ENCODE assay signal across 10 mouse cellular contexts in the genomic region with DNA sequence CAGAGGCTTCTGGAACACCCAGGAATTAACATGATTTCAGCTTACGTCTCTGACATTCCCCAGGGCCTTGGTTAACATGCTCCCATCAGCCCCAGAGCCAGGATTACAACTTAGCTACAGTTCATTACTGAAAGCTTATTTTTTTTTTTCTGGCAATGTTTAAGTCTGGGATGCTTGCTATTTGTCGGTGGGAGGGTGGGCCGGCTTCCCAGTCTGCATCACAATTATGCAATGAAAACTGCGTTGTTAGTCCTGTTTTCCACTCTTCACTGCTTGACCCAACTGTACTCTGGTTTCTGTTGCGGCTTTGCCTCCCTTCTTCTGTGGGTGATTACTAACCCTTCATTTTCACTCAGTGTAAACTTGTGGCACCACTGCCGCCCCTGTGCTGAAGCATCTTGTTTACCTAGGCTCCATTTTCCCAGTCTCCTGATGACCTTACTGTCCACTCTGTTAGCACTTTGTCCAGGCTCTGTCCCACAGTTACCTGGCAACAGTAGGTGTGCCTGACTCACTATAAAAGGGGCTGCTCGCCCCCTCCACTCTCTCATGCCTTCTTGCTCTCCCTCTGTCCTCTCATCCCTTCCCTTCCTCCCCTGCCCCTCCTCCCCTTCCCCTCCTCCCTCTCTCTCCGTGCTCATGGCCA. TPM values are rescaled to one million over a fixed set of nuclear protein-coding genes. Genes with fewer than 3 reads are reported as not detected.
DNase-seq lines count a peak whose midpoint lies in the region; ATAC-seq and TF ChIP-seq lines count a peak whose summit lies in the region.
"Had no signal": no experiment of that assay in that cellular context is flagged by ENCODE, and none has a peak within 500 bp of the region (broad histone marks: within the 10 kb centered on the region; RNA-seq: fewer than 3 reads in every experiment).

No protein-coding gene starts in this region.

- H3K9ac ChIP-seq in embryonic facial prominence, embryonic 15.5 days, result no peak overlapping the region
- H3K9ac ChIP-seq: heart, embryonic 13.5 days; neural tube, embryonic 12.5 days had no signal

- WGBS in embryonic facial prominence, embryonic 15.5 days, result 30% methylated on average over 8 of the region's 8 CpGs
- 57% methylated on average over 8 of the region's 8 CpGs for WGBS in small intestine, adult 2 months

- peaks cover 16% of the 10 kb centered on the region for H3K4me1 ChIP-seq in embryonic facial prominence, embryonic 15.5 days
- H3K4me1 ChIP-seq in small intestine, adult 2 months (ENCODE audit: control insufficient read depth, insufficient read depth, insufficient read length, low read length), result peaks cover 34% of the 10 kb centered on the region

- peak; percentile 70 for ATAC-seq in embryonic facial prominence, embryonic 15.5 days (ENCODE audit: insufficient number of reproducible peaks, low FRiP score, low TSS enrichment, low read depth)
- ATAC-seq in megakaryocyte progenitor cell, adult 5-6 weeks (replicated peaks; ENCODE audit: poor library complexity), result no peak
- ATAC-seq: Patski had no signal

- no peak for DNase-seq in layer of hippocampus, adult 2 months (ENCODE audit: low spot score in 2 of 2)
- DNase-seq in layer of hippocampus, adult 11-12 months (ENCODE audit: low spot score), result no peak
- DNase-seq in heart, postnatal 36 days, result peak; percentile 20 to 22
- no peak for DNase-seq in urinary bladder, adult 2 months (ENCODE audit: low spot score)

- TF ChIP-seq CTCF in layer of hippocampus, adult 2 months (conservative IDR thresholded peaks at IDR 0.05), result no peak
- TF ChIP-seq CTCF in small intestine, adult 2 months (IDR thresholded peaks at IDR 0.05; ENCODE audit: extremely low read depth, insufficient read length, insufficient replicate concordance, low read depth, low read length), result no peak

- intact Hi-C loops in heart, postnatal 36 days (cut with DNase I), result no loop called here

- H3K27ac ChIP-seq in layer of hippocampus, adult 2 months, result peak overlapping the region; percentile 43
- H3K27ac ChIP-seq in embryonic facial prominence, embryonic 15.5 days (replicated peaks), result peak overlapping the region; percentile 58
- peak overlapping the region; percentile 8; the same call in 1 of the 2 replicates for H3K27ac ChIP-seq in small intestine, adult 2 months (ENCODE audit: insufficient read depth, low read depth, low read length)
- H3K27ac ChIP-seq: heart, embryonic 13.5 days; neural tube, embryonic 12.5 days had no signal

- no peak overlapping the region for H3K4me3 ChIP-seq in layer of hippocampus, adult 2 months
- no peak overlapping the region for H3K4me3 ChIP-seq in embryonic facial prominence, embryonic 15.5 days (replicated peaks)
- H3K4me3 ChIP-seq in small intestine, adult 2 months (ENCODE audit: low read depth, low read length), result no peak overlapping the region
- H3K4me3 ChIP-seq: heart, embryonic 13.5 days; neural tube, embryonic 12.5 days had no signal

- H3K36me3 ChIP-seq in embryonic facial prominence, embryonic 15.5 days, result no peaks in the 10 kb centered on the region
- no peaks in the 10 kb centered on the region for H3K36me3 ChIP-seq in small intestine, adult 2 months (ENCODE audit: control insufficient read depth, insufficient read depth, low read length)
- H3K36me3 ChIP-seq: heart, embryonic 13.5 days; neural tube, embryonic 12.5 days had no signal

- H3K9me3 ChIP-seq in embryonic facial prominence, embryonic 15.5 days (replicated peaks), result no peaks in the 10 kb centered on the region
- H3K9me3 ChIP-seq: heart, embryonic 13.5 days; neural tube, embryonic 12.5 days had no signal

- TF ChIP-seq POLR2A in small intestine, adult 2 months (IDR thresholded peaks at IDR 0.05; ENCODE audit: low read depth, low read length), result no peak

- no peaks in the 10 kb centered on the region for H3K27me3 ChIP-seq in embryonic facial prominence, embryonic 15.5 days
- no peaks in the 10 kb centered on the region for H3K27me3 ChIP-seq in small intestine, adult 2 months (ENCODE audit: control insufficient read depth, insufficient read depth, low read length)
- H3K27me3 ChIP-seq: heart, embryonic 13.5 days; neural tube, embryonic 12.5 days; Patski had no signal

- peak overlapping the region; percentile 6; the same call in 1 of the 2 replicates for H3K4me2 ChIP-seq in embryonic facial prominence, embryonic 15.5 days (replicated peaks)
- H3K4me2 ChIP-seq: heart, embryonic 13.5 days; neural tube, embryonic 12.5 days had no signal

RNA-seq across cellular contexts. Expression of gene Selenof, which starts 41.6 kb away (rescaled TPM):
- 100 to 1,000 TPM; 228 to 231 TPM for total RNA-seq in layer of hippocampus, adult 2 months (2021)
- polyA plus RNA-seq in embryonic facial prominence, embryonic 15.5 days (2015; fragmentation: Nextera tagmentation; extraction: Ambion mirVana), result 642 and 651 TPM in 2 replicates
- 100 to 1,000 TPM; 134 to 135 TPM for total RNA-seq in heart, postnatal 36 days (2021)
- polyA plus RNA-seq in small intestine, adult 2 months (2012; rRNA removed), result 44.9 and 74.2 TPM in 2 replicates
- 542 and 574 TPM in 2 replicates for total RNA-seq in megakaryocyte progenitor cell, adult 5-6 weeks (2015)
- total RNA-seq in megakaryocyte progenitor cell, adult 5-6 weeks (2017), result 723 and 819 TPM in 2 replicates
- polyA plus RNA-seq in urinary bladder, adult 2 months (2012; rRNA removed), result 422 and 491 TPM in 2 replicates

RNA-seq across cellular contexts. Expression of gene Hs2st1, which starts 41.8 kb away (rescaled TPM):
- 10 to 100 TPM; 38.4 to 40.5 TPM for total RNA-seq in layer of hippocampus, adult 2 months (2021)
- polyA plus RNA-seq in embryonic facial prominence, embryonic 15.5 days (2015; fragmentation: Nextera tagmentation; extraction: Ambion mirVana), result 15.2 and 15.3 TPM in 2 replicates
- total RNA-seq in heart, postnatal 36 days (2021), result 10 to 100 TPM in 1 of 2 experiments, 1 to 10 TPM in 1; 8.8 to 11.2 TPM
- polyA plus RNA-seq in small intestine, adult 2 months (2012; rRNA removed), result 1.3 and 2.3 TPM in 2 replicates
- 14.2 and 15.7 TPM in 2 replicates for total RNA-seq in megakaryocyte progenitor cell, adult 5-6 weeks (2015)
- total RNA-seq in megakaryocyte progenitor cell, adult 5-6 weeks (2017), result 11.8 and 14.7 TPM in 2 replicates
- 9.8 and 11.5 TPM in 2 replicates for polyA plus RNA-seq in urinary bladder, adult 2 months (2012; rRNA removed)

Comparison
In these comparisons a context has a peak if more than half of its experiments do, and no peak if none do; other contexts are left out.
1. DNase-seq: peak in heart, postnatal 36 days (2 of 2); none in layer of hippocampus, adult 2 months (0 of 2), layer of hippocampus, adult 11-12 months (single experiment) and urinary bladder, adult 2 months (single experiment).
2. H3K27ac ChIP-seq: peak in every context shown above with its lines; median percentile 58 in embryonic facial prominence, embryonic 15.5 days; 43 in layer of hippocampus, adult 2 months; 8 in small intestine, adult 2 months.